Mouse (Mus musculus) spleen, adult 2 months (tissue): Measurements from ENCODE around the gene Gm10139. TPM values are rescaled to one million over a fixed set of nuclear protein-coding genes. Genes with fewer than 3 reads are reported as not detected.
"Not testable (repeated sequence)": the region's sequence is repeated elsewhere in the genome, so short reads cannot be mapped to it uniquely, and the experiment has no call there.

Experiments used
- DNase-seq, 2 experiments: peaks; one replicate each; pipeline versions ENCODE4 v3.0.0 to v3.0.0-alpha.2; 2012 to 2021; ENCODE audit warnings: low spot score in 2 of 2, low read depth in 1 of 2
- H3K27ac ChIP-seq: fragments of 200-500 bp; 2 replicates; pipeline ENCODE4 v1.5.1; 2012; ENCODE audit warnings: low read length, inconsistent platforms; ENCODE audit not compliant: insufficient read depth
- H3K27me3 ChIP-seq: fragments of 200-500 bp; 2 replicates; pipeline ENCODE4 v1.6.1; 2012; ENCODE audit warnings: mild to moderate bottlenecking, moderate library complexity, low read length, inconsistent platforms; ENCODE audit not compliant: control insufficient read depth, insufficient read depth
- H3K36me3 ChIP-seq: fragments of 200-500 bp; 2 replicates; pipeline ENCODE4 v1.6.1; 2012; ENCODE audit warnings: mild to moderate bottlenecking, low read length, inconsistent platforms; ENCODE audit not compliant: control insufficient read depth, insufficient read depth
- H3K4me1 ChIP-seq: fragments of 200-500 bp; 2 replicates; pipeline ENCODE4 v1.6.1; 2011; ENCODE audit warnings: inconsistent platforms; ENCODE audit not compliant: control insufficient read depth, insufficient read depth, insufficient read length
- H3K4me3 ChIP-seq: fragments of 200-500 bp; 2 replicates; pipeline ENCODE4 v1.5.1; 2011; ENCODE audit warnings: mild to moderate bottlenecking, inconsistent platforms; ENCODE audit not compliant: insufficient read depth, insufficient read length; ENCODE audit errors: extremely low read depth
- WGBS: fragments of 180-500 bp; shearing (Covaris S2); methylation state at CpG from one replicate; pipeline ENCODE4 v1.1.7; 2018; 5-methylcytosine and 5-hydroxymethylcytosine counted together
- polyA plus RNA-seq: library from polyadenylated mRNA; depleted of rRNA; stranded (reverse); fragments of >200 nt; gene quantifications from 2 replicates; pipeline ENCODE4 v1.2.3, GENCODE M21; 2012; rRNA removed

The Gm10139 gene
- polyA plus RNA-seq, result not detected in 2 replicates

GRCm38 (mm10) chr13:65512378-65512777, at the start of gene Gm10139:
Gene Gm10139, plus strand, starts transcription at chr13:65512678.
- H3K4me1 ChIP-seq, H3K36me3 ChIP-seq, DNase-seq, H3K27me3 ChIP-seq, H3K27ac ChIP-seq, H3K4me3 ChIP-seq: not testable (repeated sequence)
- 74% methylated on average over 1 of the region's 3 CpGs for WGBS

GRCm38 (mm10) chr13:65557636-65558035, 45.2 kb downstream of the Gm10139 start:
- H3K36me3 ChIP-seq, DNase-seq: not testable (repeated sequence)
- WGBS, result 73% methylated on average over 4 of the region's 4 CpGs

More at GRCm38 (mm10) chr13:65557636-65558035, 45.2 kb downstream of the Gm10139 start:
- H3K27me3 ChIP-seq, H3K4me1 ChIP-seq, H3K4me3 ChIP-seq, H3K27ac ChIP-seq: not testable (repeated sequence)

Other genes starting within 250 kb of the Gm10139 start
- 11.7 and 12.1 TPM in 2 replicates for gene Zfp369, start 233.9 kb upstream of the Gm10139 start, polyA plus RNA-seq